Mouse (Mus musculus): Measurements from ENCODE around the gene Naf1.

DNA sequence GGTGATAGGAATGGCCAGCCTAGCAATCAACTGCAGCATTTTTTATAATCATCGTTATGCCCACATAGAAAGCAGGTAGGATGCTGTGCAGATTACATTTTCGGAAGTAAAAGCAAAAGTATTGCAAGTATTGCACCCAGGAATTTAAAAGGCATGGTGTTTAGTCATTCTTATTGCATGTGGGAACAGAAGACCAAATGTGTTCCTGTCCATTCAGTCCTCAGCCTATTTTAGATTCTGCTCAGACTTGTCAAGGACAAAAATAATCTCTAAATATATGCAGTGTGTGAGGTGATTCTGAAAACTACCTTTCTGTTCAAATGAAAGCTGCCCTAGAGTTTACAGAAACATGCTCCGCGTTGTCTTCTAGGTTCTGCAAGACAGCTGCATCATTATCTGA lies 45.5 kb downstream of the Naf1 start:
- TF ChIP-seq CTCF (IDR thresholded peaks at IDR 0.05; ENCODE audit: low read depth, low read length), result no peak
- no peak for TF ChIP-seq EP300 (IDR thresholded peaks at IDR 0.05; ENCODE audit: insufficient read depth, low read depth, low read length)
- TF ChIP-seq POLR2A (IDR thresholded peaks at IDR 0.05; ENCODE audit: insufficient read depth, low read length), result no peak

Measured in ES-Bruce4 (cell line).